Mouse (Mus musculus) ES-E14 (cell line): Measurements from ENCODE around the gene Tmprss7. TPM values are rescaled to one million over a fixed set of nuclear protein-coding genes. Genes with fewer than 3 reads are reported as not detected.

Source experiments
- DNase-seq: peaks from one replicate; pipeline ENCODE4 v3.0.0-alpha.2; 2013; ENCODE audit warnings: low read depth, low spot score
- H3K27ac ChIP-seq: 2 replicates; pipeline ENCODE4 v1.5.1; 2012; ENCODE audit warnings: low read depth, mild to moderate bottlenecking, low read length, moderate library complexity, mixed read lengths; ENCODE audit not compliant: poor library complexity, insufficient read depth, severe bottlenecking
- H3K36me3 ChIP-seq: 2 replicates; pipeline ENCODE4 v1.6.1; 2012; ENCODE audit warnings: mild to moderate bottlenecking, low read length, moderate library complexity, mixed read lengths; ENCODE audit not compliant: control insufficient read depth, poor library complexity, insufficient read depth, severe bottlenecking
- H3K4me1 ChIP-seq, 2 experiments: fragments of 150-350 bp in 1 of 2; sonication (generic) in 1 of 2; 2 replicates each; pipeline ENCODE4 v1.6.1; 2012; ENCODE audit warnings: low read length in 2 of 2, mild to moderate bottlenecking in 1 of 2, mixed read lengths in 1 of 2; ENCODE audit not compliant: control insufficient read depth in 2 of 2, insufficient read depth in 2 of 2, poor library complexity in 1 of 2
- H3K4me3 ChIP-seq, 2 experiments: fragments of 150-350 bp in 1 of 2; sonication (generic) in 1 of 2; 2 replicates each; pipeline ENCODE4 v1.5.1; 2012; ENCODE audit warnings: low read length in 2 of 2, low read depth in 1 of 2, mild to moderate bottlenecking in 1 of 2, mixed read lengths in 1 of 2; ENCODE audit not compliant: insufficient read depth in 1 of 2, poor library complexity in 1 of 2, severe bottlenecking in 1 of 2
- H3K9ac ChIP-seq: 2 replicates; pipeline ENCODE4 v1.6.1; 2012; ENCODE audit warnings: low read depth, mild to moderate bottlenecking, low read length, mixed read lengths; ENCODE audit not compliant: poor library complexity, insufficient read depth, severe bottlenecking
- H3K9me3 ChIP-seq: fragments of 150-350 bp; sonication (generic); 2 replicates; pipeline ENCODE4 v1.6.1; 2012; ENCODE audit warnings: low read depth, mild to moderate bottlenecking, low read length; ENCODE audit not compliant: control insufficient read depth, insufficient read depth
- CHD2 ChIP-seq: IDR thresholded peaks from 2 replicates; pipeline ENCODE4 v1.6.1; 2014; ENCODE audit warnings: mild to moderate bottlenecking, low read depth, low read length, inconsistent platforms
- HCFC1 ChIP-seq: IDR thresholded peaks from 2 replicates; pipeline ENCODE4 v1.6.1; 2012; ENCODE audit warnings: low read length, inconsistent platforms, borderline replicate concordance; ENCODE audit not compliant: insufficient read depth
- MAFK ChIP-seq: IDR thresholded peaks from 2 replicates; pipeline ENCODE4 v1.6.1; 2014; ENCODE audit warnings: mild to moderate bottlenecking, low read depth, low read length, inconsistent platforms; ENCODE audit not compliant: insufficient read depth
- ZC3H11A ChIP-seq: IDR thresholded peaks from 2 replicates; pipeline ENCODE4 v1.6.1; 2012; ENCODE audit warnings: low read depth, mild to moderate bottlenecking, inconsistent platforms, low read length, borderline replicate concordance
- ZNF384 ChIP-seq: IDR thresholded peaks from 2 replicates; pipeline ENCODE4 v1.6.1; 2012; ENCODE audit warnings: low read depth, low read length, inconsistent platforms
- in situ Hi-C, 2 experiments: fragments of 600-800 bp; cut with MboI; formaldehyde crosslinking; loops; one replicate each; pipeline ENCODE4 v1.15.1; 2025; ENCODE audit warnings: low sequenced_read_pairs in 2 of 2, inconsistent platforms in 1 of 2; ENCODE audit not compliant: unreplicated experiment in 2 of 2
- total RNA-seq: library from RNA; depleted of rRNA; stranded (reverse); fragments of 300-350 nt; gene quantifications from 2 replicates; pipeline ENCODE4 v1.2.3, GENCODE M21; 2012

The Tmprss7 gene
- total RNA-seq, 1 experiment: 0.09 TPM

DNA sequence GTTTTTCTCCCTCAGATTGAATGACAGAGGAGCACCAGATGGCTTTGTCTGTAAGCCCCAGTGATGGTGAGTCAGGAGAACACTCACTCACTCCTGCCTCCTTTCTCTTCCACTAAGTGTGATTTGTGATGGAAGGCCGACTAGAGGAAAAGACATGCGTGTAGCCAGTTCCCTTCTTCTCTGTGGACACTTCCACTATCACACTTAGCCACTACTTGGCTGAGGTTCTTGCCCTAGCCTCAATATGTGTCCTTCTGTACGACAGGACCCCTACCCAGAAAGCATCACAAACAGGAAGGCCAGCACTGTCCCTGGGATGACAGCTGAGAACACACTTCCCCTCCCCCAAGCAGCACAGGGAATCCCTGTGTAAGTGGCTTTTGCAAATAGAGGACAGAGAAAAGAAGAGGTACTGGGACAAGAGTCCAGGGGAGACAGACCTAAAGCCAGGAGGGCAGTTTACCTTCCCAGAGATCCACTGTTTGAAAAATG is 29.0 kb upstream of the Tmprss7 start:
- Histone ChIP-seq H3K4me1 (peaks cover 10 to 12% of the 10 kb centered on the region in 2 experiments), H3K27ac (no peak overlapping the region), H3K36me3 (no peaks in the 10 kb centered on the region), H3K9ac (no peak overlapping the region), H3K4me3 (no peak overlapping the region), H3K9me3 (no peaks in the 10 kb centered on the region)
- in situ Hi-C loops: no loop called here
- TF ChIP-seq MAFK (no peak), ZC3H11A (no peak), CHD2 (no peak), HCFC1 (no peak), ZNF384 (no peak)
- no peak for DNase-seq

DNA sequence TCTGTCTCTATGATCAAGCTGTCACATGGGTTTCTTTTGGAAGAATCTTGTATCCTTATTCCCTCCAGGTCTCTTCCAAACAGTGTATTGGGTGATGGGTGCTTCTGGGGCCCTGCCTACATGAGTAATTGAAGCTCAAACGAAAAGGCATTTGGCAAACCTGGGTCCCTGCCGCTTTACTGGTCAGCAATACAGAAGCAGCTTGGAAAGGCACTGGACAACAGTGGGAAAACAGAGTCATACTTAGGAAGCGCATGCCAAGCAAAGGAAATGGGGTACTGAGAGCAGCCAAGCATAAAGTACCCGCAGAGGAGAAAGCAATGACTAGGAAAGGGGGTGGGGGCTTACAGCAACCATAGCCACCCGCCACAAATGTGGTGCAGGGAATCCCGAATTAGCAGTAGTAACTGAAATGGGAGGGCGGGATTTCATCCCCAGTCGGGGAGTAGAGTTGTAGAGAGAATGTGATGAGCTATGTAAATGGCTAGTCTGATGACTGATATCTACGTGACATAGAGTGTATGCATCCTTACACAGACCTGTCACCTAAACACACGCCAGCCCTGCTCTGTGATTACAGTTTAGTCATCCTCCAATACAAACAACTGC is 26.7 kb upstream of the Tmprss7 start:
- in situ Hi-C loops: no loop called here
- DNase-seq: no peak
- Histone ChIP-seq H3K9me3 (no peaks in the 10 kb centered on the region), H3K4me1 (peaks cover 2 to 7% of the 10 kb centered on the region in 2 experiments), H3K4me3 (no peak overlapping the region), H3K9ac (no peak overlapping the region), H3K27ac (no peak overlapping the region), H3K36me3 (no peaks in the 10 kb centered on the region)
- TF ChIP-seq MAFK (no peak), HCFC1 (no peak), CHD2 (no peak), ZNF384 (no peak), ZC3H11A (no peak)

GRCm38 (mm10) chr16:45718296-45718695 is 24.8 kb upstream of the Tmprss7 start:
- Histone ChIP-seq H3K27ac (no peak overlapping the region), H3K9ac (no peak overlapping the region), H3K4me1 (peaks cover 0 to 4% of the 10 kb centered on the region in 2 experiments; a peak in 1 of 4 replicates), H3K36me3 (no peaks in the 10 kb centered on the region), H3K4me3 (no peak overlapping the region), H3K9me3 (no peaks in the 10 kb centered on the region)
- no peak for TF ChIP-seq HCFC1
- in situ Hi-C loops: no loop called here
- DNase-seq: no peak

DNA sequence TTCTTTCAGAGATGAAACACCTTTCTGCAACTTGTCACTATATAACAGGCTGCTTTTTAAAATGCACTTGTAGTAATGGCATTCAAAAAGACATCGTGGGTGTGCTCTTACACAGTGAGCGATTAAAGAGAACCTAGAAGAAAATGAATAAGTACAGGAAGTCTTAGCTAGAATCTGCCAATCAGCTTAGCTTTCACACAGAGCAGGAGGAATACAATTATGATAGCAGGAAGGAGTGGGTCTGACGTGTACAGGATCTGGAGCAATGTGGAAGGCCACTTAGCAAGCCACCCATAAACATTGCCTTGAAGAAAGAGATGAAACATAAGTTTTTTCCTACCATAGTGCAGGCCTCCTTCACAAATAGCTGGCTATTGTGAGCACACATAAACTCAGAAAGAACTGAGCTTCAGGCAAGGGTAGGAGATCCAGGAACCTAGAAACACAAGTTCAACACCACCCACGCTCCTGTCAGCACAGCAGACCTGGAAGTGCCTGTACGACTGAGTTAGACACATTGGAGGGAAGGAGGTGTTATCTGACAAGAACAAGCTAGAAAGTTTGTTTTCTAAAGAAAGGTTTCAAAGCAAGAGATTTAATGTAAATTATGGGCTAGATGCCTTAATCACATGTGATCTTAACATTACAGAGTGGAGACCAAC is 21.2 kb upstream of the Tmprss7 start:
- H3K4me3 ChIP-seq: no peak overlapping the region
- no peak for TF ChIP-seq MAFK
- TF ChIP-seq ZC3H11A: no peak
- H3K4me1 ChIP-seq: peaks cover 0 to 3% of the 10 kb centered on the region in 2 experiments; a peak in 1 of 4 replicates
- DNase-seq: no peak
- no peak overlapping the region for H3K27ac ChIP-seq
- no peak overlapping the region for H3K9ac ChIP-seq
- no peaks in the 10 kb centered on the region for H3K36me3 ChIP-seq
- in situ Hi-C loops: no loop called here
- H3K9me3 ChIP-seq: no peaks in the 10 kb centered on the region

GRCm38 (mm10) chr16:45713878-45714277 is 20.4 kb upstream of the Tmprss7 start:
- in situ Hi-C loops: no loop called here
- TF ChIP-seq HCFC1: no peak
- TF ChIP-seq ZNF384: no peak
- TF ChIP-seq MAFK: no peak
- TF ChIP-seq ZC3H11A: no peak
- TF ChIP-seq CHD2: no peak
- no peak overlapping the region for H3K9ac ChIP-seq
- peaks cover 0 to 3% of the 10 kb centered on the region in 2 experiments; a peak in 1 of 4 replicates for H3K4me1 ChIP-seq
- H3K4me3 ChIP-seq: no peak overlapping the region
- H3K9me3 ChIP-seq: no peaks in the 10 kb centered on the region
- H3K27ac ChIP-seq: no peak overlapping the region
- H3K36me3 ChIP-seq: no peaks in the 10 kb centered on the region
- DNase-seq: no peak
